Mouse (Mus musculus) midbrain, embryonic 10.5 days (tissue): Measurements from ENCODE around the gene Gart. TPM values are rescaled to one million over a fixed set of nuclear protein-coding genes. Genes with fewer than 3 reads are reported as not detected.

Experiments
- DNase-seq: peaks from one replicate; pipeline ENCODE4 v3.0.0-alpha.2; 2017; ENCODE audit warnings: low spot score
- H3K27ac ChIP-seq: fragments of 300-500 bp; sonication (generic); replicated peaks from 2 replicates; pipeline ENCODE4 v1.5.1; 2016; ENCODE audit warnings: mild to moderate bottlenecking
- H3K27me3 ChIP-seq: fragments of 300-500 bp; sonication (generic); 2 replicates; pipeline ENCODE4 v1.6.1; 2016; ENCODE audit warnings: low read depth, mild to moderate bottlenecking; ENCODE audit not compliant: poor library complexity, severe bottlenecking
- H3K36me3 ChIP-seq: fragments of 300-500 bp; sonication (generic); 2 replicates; pipeline ENCODE4 v1.6.1; 2016; ENCODE audit warnings: mild to moderate bottlenecking, moderate library complexity
- H3K4me1 ChIP-seq: fragments of 300-500 bp; sonication (generic); 2 replicates; pipeline ENCODE4 v1.6.1; 2016
- H3K4me3 ChIP-seq: fragments of 300-500 bp; sonication (generic); 2 replicates; pipeline ENCODE4 v1.5.1; 2016; ENCODE audit warnings: mild to moderate bottlenecking, moderate library complexity
- H3K9me3 ChIP-seq: fragments of 300-500 bp; sonication (generic); replicated peaks from 2 replicates; pipeline ENCODE4 v1.6.1; 2016; ENCODE audit warnings: mild to moderate bottlenecking
- WGBS: fragments of 180-500 bp; shearing (Covaris S2); methylation state at CpG from one replicate; pipeline ENCODE4 v1.1.7; 2016; 5-methylcytosine and 5-hydroxymethylcytosine counted together
- polyA plus RNA-seq: library from polyadenylated mRNA; unstranded; fragments of >200 nt; fragmentation: Nextera tagmentation; extraction: Ambion mirVana; gene quantifications from 2 replicates; pipeline ENCODE4 v1.2.1, GENCODE M21; 2016

Gart gene
- polyA plus RNA-seq, 1 experiment from 2014 or later, result 162 TPM

GRCm38 (mm10) chr16:91596779-91597671 lies 49.7 kb downstream of the Gart start:
- H3K36me3 ChIP-seq, result 0 out of 2 replicates have a peak, but pooled peaks cover 5% of the 10 kb centered on the region

GRCm38 (mm10) chr16:91596397-91596778 lies 50.4 kb downstream of the Gart start:
- 23% methylated on average over 9 of the region's 9 CpGs for WGBS
- Histone ChIP-seq H3K4me3 (peak overlapping the region; percentile 93), H3K36me3 (0 out of 2 replicates have a peak, but pooled peaks cover 5% of the 10 kb centered on the region), H3K27me3 (peaks cover 38% of the 10 kb centered on the region), H3K9me3 (no peaks in the 10 kb centered on the region), H3K4me1 (peaks cover 20% of the 10 kb centered on the region), H3K27ac (peak overlapping the region; percentile 86; the same call in 1 of the 2 replicates)
- DNase-seq, result no peak

More at GRCm38 (mm10) chr16:91596779-91597671, 49.7 kb downstream of the Gart start:
- H3K4me3 ChIP-seq, result peak overlapping the region; percentile 93
- peaks cover 20% of the 10 kb centered on the region for H3K4me1 ChIP-seq
- peak; percentile 70 for DNase-seq
- peaks cover 38% of the 10 kb centered on the region for H3K27me3 ChIP-seq
- peak overlapping the region; percentile 86 for H3K27ac ChIP-seq
- WGBS, result under 1% methylated on average over 75 of the region's 75 CpGs
- H3K9me3 ChIP-seq, result no peaks in the 10 kb centered on the region

DNA sequence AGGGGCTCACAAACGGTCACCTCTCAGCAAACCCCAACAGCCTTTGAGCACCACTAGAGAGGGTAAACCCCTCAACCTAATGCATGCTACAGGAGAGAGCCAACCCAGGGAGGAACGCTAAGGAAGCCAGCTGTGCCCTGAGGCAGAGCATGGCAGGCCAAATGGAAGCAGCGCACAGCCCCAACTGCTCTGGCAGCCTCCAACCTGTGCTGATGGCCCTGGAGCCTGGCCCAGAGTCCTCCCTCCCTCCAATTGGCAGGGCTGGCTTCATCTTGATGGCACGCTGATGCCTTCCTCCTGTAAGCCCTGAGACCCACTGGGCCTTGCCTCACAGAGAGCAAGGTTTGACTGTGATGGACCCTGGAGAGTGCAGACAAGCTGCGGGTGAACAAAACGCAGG lies 51.7 kb downstream of the Gart start:
- H3K4me3 ChIP-seq, result no peak overlapping the region
- H3K27ac ChIP-seq, result no peak overlapping the region
- H3K27me3 ChIP-seq, result peaks cover 38% of the 10 kb centered on the region
- H3K36me3 ChIP-seq, result 0 out of 2 replicates have a peak, but pooled peaks cover 5% of the 10 kb centered on the region
- 86% methylated on average over 6 of the region's 6 CpGs for WGBS
- no peak for DNase-seq
- H3K4me1 ChIP-seq, result peaks cover 20% of the 10 kb centered on the region
- no peaks in the 10 kb centered on the region for H3K9me3 ChIP-seq

- 0 out of 2 replicates have a peak, but pooled peaks cover 5% of the 10 kb centered on the region for H3K36me3 ChIP-seq
- 85% methylated on average over 3 of the region's 3 CpGs for WGBS
- no peak overlapping the region for H3K27ac ChIP-seq
- no peak overlapping the region for H3K4me3 ChIP-seq
- H3K4me1 ChIP-seq, result peaks cover 26% of the 10 kb centered on the region
- H3K9me3 ChIP-seq, result no peaks in the 10 kb centered on the region
- H3K27me3 ChIP-seq, result peaks cover 27% of the 10 kb centered on the region
- no peak for DNase-seq
Measured at GRCm38 (mm10) chr16:91593262-91593661, 53.5 kb downstream of the Gart start.

- H3K27ac ChIP-seq, result no peak overlapping the region
- peaks cover 21% of the 10 kb centered on the region for H3K4me1 ChIP-seq
- no peaks in the 10 kb centered on the region for H3K9me3 ChIP-seq
- WGBS, result 76% methylated on average over 8 of the region's 8 CpGs
- H3K27me3 ChIP-seq, result peaks cover 21% of the 10 kb centered on the region
- no peak overlapping the region for H3K4me3 ChIP-seq
- no peak for DNase-seq
- 0 out of 2 replicates have a peak, but pooled peaks cover 5% of the 10 kb centered on the region for H3K36me3 ChIP-seq
Measured at GRCm38 (mm10) chr16:91592162-91592561, 54.6 kb downstream of the Gart start.

- no peaks in the 10 kb centered on the region for H3K27me3 ChIP-seq
- no peaks in the 10 kb centered on the region for H3K9me3 ChIP-seq
- no peak for DNase-seq
- peaks cover 25% of the 10 kb centered on the region for H3K36me3 ChIP-seq
- no peak overlapping the region for H3K27ac ChIP-seq
- H3K4me1 ChIP-seq, result peaks cover 6% of the 10 kb centered on the region
- no peak overlapping the region for H3K4me3 ChIP-seq
- 85% methylated on average over 3 of the region's 3 CpGs for WGBS
Measured at GRCm38 (mm10) chr16:91588703-91589102, 58.0 kb downstream of the Gart start.

- Histone ChIP-seq H3K4me1 (peaks cover 6% of the 10 kb centered on the region), H3K4me3 (no peak overlapping the region), H3K9me3 (no peaks in the 10 kb centered on the region), H3K36me3 (peaks cover 27% of the 10 kb centered on the region), H3K27ac (no peak overlapping the region), H3K27me3 (no peaks in the 10 kb centered on the region)
- no peak for DNase-seq
- 66% methylated on average over 6 of the region's 6 CpGs for WGBS
Measured at GRCm38 (mm10) chr16:91587730-91588453, 58.9 kb downstream of the Gart start.

DNA sequence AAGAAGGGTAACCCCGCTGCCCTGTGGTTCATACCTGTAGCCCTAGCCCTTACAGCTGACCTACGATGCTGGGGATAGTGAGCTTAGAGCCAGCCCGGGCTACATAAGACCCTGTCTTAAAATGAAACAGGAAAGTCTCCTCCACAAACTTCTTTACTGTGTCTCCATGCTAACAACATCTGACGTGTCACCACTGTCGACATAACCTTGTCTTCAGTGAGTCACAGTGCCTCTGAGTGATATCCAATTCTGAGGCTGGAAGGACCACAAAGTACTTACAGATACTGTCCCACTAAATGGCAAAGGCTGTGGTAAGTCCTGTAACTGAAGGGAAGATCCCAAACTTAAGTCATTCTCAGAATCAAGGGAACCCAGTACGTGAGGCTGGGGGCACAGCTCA lies 60.5 kb downstream of the Gart start:
- Histone ChIP-seq H3K36me3 (peaks cover 33% of the 10 kb centered on the region), H3K4me1 (peaks cover 6% of the 10 kb centered on the region), H3K9me3 (no peaks in the 10 kb centered on the region), H3K4me3 (no peak overlapping the region), H3K27me3 (no peaks in the 10 kb centered on the region), H3K27ac (no peak overlapping the region)
- 91% methylated on average over 6 of the region's 6 CpGs for WGBS
- DNase-seq, result no peak

DNA sequence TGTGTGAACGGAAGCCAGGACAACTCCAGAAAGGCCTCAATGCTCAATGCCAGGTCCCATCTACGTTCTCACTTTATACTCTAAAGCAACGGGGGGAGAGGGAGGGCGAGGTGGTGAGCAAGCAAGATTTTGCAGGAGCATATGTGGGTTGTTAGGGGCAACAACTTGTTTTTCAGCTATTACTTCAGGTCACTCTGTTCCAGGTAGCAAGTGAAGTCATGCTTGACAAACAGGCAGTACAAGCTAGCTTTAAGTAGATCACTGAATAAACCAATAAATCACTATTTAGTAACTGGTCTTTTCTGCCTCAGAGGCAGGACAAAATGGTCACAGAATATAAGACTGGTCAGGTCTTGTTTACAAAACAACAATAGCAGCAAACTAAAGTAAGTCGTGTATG lies 61.1 kb downstream of the Gart start:
- H3K27me3 ChIP-seq, result no peaks in the 10 kb centered on the region
- DNase-seq, result no peak
- no peak overlapping the region for H3K4me3 ChIP-seq
- no peak overlapping the region for H3K27ac ChIP-seq
- H3K36me3 ChIP-seq, result peaks cover 40% of the 10 kb centered on the region
- 91% methylated on average over 5 of the region's 5 CpGs for WGBS
- no peaks in the 10 kb centered on the region for H3K9me3 ChIP-seq
- H3K4me1 ChIP-seq, result peaks cover 6% of the 10 kb centered on the region

GRCm38 (mm10) chr16:91582307-91582706 lies 64.4 kb downstream of the Gart start:
- Histone ChIP-seq H3K4me3 (no peak overlapping the region), H3K27me3 (no peaks in the 10 kb centered on the region), H3K27ac (no peak overlapping the region), H3K4me1 (no peaks in the 10 kb centered on the region), H3K9me3 (no peaks in the 10 kb centered on the region), H3K36me3 (peaks cover 56% of the 10 kb centered on the region)
- 83% methylated on average over 2 of the region's 2 CpGs for WGBS
- DNase-seq, result no peak

- Histone ChIP-seq H3K27me3 (no peaks in the 10 kb centered on the region), H3K9me3 (no peaks in the 10 kb centered on the region), H3K4me1 (no peaks in the 10 kb centered on the region), H3K4me3 (no peak overlapping the region), H3K27ac (no peak overlapping the region), H3K36me3 (peaks cover 43% of the 10 kb centered on the region)
- 87% methylated on average over 14 of the region's 14 CpGs for WGBS
- DNase-seq, result no peak
Measured at GRCm38 (mm10) chr16:91578980-91579720, 67.6 kb downstream of the Gart start.

- Histone ChIP-seq H3K27ac (no peak overlapping the region), H3K27me3 (no peaks in the 10 kb centered on the region), H3K36me3 (peaks cover 23% of the 10 kb centered on the region), H3K4me1 (no peaks in the 10 kb centered on the region), H3K4me3 (no peak overlapping the region), H3K9me3 (no peaks in the 10 kb centered on the region)
- 79% methylated on average over 13 of the region's 13 CpGs for WGBS
- no peak for DNase-seq
Measured at GRCm38 (mm10) chr16:91575151-91575550, 71.6 kb downstream of the Gart start.
